Mouse (Mus musculus) liver, postnatal 0 days (tissue): ENCODE results near the gene Cdk17. TPM values are rescaled to one million over a fixed set of nuclear protein-coding genes. Genes with fewer than 3 reads are reported as not detected.

Experiments
- ATAC-seq: fragments of 200-750 bp; cut with Nextera tagmentation; 2 replicates; pipeline ENCODE4 v1.8.0; 2017; ENCODE audit warnings: mild to moderate bottlenecking, moderate library complexity
- DNase-seq: peaks from one replicate; pipeline ENCODE4 v3.0.0-alpha.2; 2016
- H3K27ac ChIP-seq: fragments of 300-500 bp; sonication (generic); 2 replicates; pipeline ENCODE4 v1.5.1; 2014; ENCODE audit warnings: antibody characterized with exemption, moderate library complexity, mild to moderate bottlenecking, low read depth
- H3K27me3 ChIP-seq: fragments of 300-500 bp; sonication (generic); 2 replicates; pipeline ENCODE4 v1.6.1; 2014; ENCODE audit warnings: low read length, control low read depth, mixed read lengths; ENCODE audit not compliant: insufficient read depth
- H3K36me3 ChIP-seq: fragments of 300-500 bp; sonication (generic); replicated peaks from 2 replicates; pipeline ENCODE4 v1.6.1; 2014; ENCODE audit warnings: mild to moderate bottlenecking, control low read depth, low read length, moderate library complexity, mixed read lengths; ENCODE audit not compliant: insufficient read depth
- H3K4me1 ChIP-seq: fragments of 300-500 bp; sonication (generic); 2 replicates; pipeline ENCODE4 v1.6.1; 2014; ENCODE audit warnings: antibody characterized with exemption, mild to moderate bottlenecking, control low read depth; ENCODE audit not compliant: insufficient read depth
- H3K4me2 ChIP-seq: fragments of 300-500 bp; sonication (generic); 2 replicates; pipeline ENCODE4 v1.6.1; 2014; ENCODE audit warnings: low read depth, mild to moderate bottlenecking, low read length, moderate library complexity, mixed read lengths
- H3K4me3 ChIP-seq: fragments of 300-500 bp; sonication (generic); 2 replicates; pipeline ENCODE4 v1.5.1; 2014; ENCODE audit warnings: low read depth, low read length
- H3K9ac ChIP-seq: fragments of 300-500 bp; sonication (generic); replicated peaks from 2 replicates; pipeline ENCODE4 v1.6.1; 2014; ENCODE audit warnings: mild to moderate bottlenecking, moderate library complexity
- H3K9me3 ChIP-seq: fragments of 300-500 bp; sonication (generic); 2 replicates; pipeline ENCODE4 v1.6.1; 2016; ENCODE audit warnings: mild to moderate bottlenecking, control low read depth, low read length, mixed read lengths
- CTCF ChIP-seq: sonication (generic); IDR thresholded peaks from 2 replicates; pipeline ENCODE4 v1.5.1; 2016; ENCODE audit warnings: antibody characterized with exemption, low read depth
- EP300 ChIP-seq: IDR thresholded peaks from 2 replicates; pipeline ENCODE4 v1.6.1; 2016; ENCODE audit warnings: antibody characterized with exemption, low read depth, mild to moderate bottlenecking
- WGBS: fragments of 180-500 bp; shearing (Covaris S2); extraction: QIAGEN DNeasy Blood & Tissue Kit; methylation state at CpG from one replicate; pipeline ENCODE4 v1.1.7; 2014; ENCODE audit not compliant: insufficient replicate concordance; 5-methylcytosine and 5-hydroxymethylcytosine counted together
- polyA plus RNA-seq: library from polyadenylated mRNA; unstranded; fragments of >200 nt; fragmentation: Nextera tagmentation; extraction: Ambion mirVana; gene quantifications from 2 replicates; pipeline ENCODE4 v1.2.1, GENCODE M21; 2015

Cdk17 gene
- polyA plus RNA-seq, 1 experiment from 2014 or later = 7.4 TPM

DNA sequence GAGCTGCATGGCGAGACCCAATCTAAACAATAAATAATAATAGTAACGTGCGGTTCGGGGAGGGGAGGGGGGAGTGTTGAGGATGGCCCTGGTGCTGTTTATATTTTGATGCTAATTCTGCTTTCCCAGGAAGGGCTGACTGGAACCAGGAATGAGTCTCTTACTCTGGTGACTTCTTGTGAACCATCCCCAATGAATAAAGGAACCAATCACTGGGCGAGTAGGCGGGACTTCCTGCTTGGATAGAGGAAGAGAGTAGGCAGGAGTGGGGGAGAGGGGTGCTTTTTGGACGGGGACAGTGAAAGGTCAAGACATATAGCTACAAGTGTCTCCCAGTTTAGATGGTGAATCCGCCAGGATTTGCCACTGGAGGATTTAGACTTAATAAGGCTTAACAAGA is 117.7 kb downstream of the Cdk17 start:
- H3K27ac ChIP-seq = no peak overlapping the region
- ATAC-seq (no peak), DNase-seq (no peak)
- H3K27me3 ChIP-seq = no peaks in the 10 kb centered on the region
- no peak overlapping the region for H3K9ac ChIP-seq
- H3K9me3 ChIP-seq = no peaks in the 10 kb centered on the region
- H3K4me2 ChIP-seq = no peak overlapping the region
- no peaks in the 10 kb centered on the region for H3K36me3 ChIP-seq
- no peak overlapping the region for H3K4me3 ChIP-seq
- H3K4me1 ChIP-seq = 0 out of 2 replicates have a peak, but pooled peaks cover 5% of the 10 kb centered on the region
- 79% methylated on average over 8 of the region's 8 CpGs for WGBS
- TF ChIP-seq CTCF (no peak), EP300 (no peak)

GRCm38 (mm10) chr10:93279062-93279461 is 118.4 kb downstream of the Cdk17 start:
- no peak overlapping the region for H3K9ac ChIP-seq
- no peak for DNase-seq
- no peak overlapping the region for H3K4me3 ChIP-seq
- 83% methylated on average over 9 of the region's 9 CpGs for WGBS
- no peaks in the 10 kb centered on the region for H3K9me3 ChIP-seq
- H3K27ac ChIP-seq = no peak overlapping the region
- 0 out of 2 replicates have a peak, but pooled peaks cover 5% of the 10 kb centered on the region for H3K4me1 ChIP-seq
- no peak for ATAC-seq
- TF ChIP-seq EP300 = no peak
- no peak for TF ChIP-seq CTCF
- H3K36me3 ChIP-seq = no peaks in the 10 kb centered on the region
- H3K4me2 ChIP-seq = no peak overlapping the region
- no peaks in the 10 kb centered on the region for H3K27me3 ChIP-seq

DNA sequence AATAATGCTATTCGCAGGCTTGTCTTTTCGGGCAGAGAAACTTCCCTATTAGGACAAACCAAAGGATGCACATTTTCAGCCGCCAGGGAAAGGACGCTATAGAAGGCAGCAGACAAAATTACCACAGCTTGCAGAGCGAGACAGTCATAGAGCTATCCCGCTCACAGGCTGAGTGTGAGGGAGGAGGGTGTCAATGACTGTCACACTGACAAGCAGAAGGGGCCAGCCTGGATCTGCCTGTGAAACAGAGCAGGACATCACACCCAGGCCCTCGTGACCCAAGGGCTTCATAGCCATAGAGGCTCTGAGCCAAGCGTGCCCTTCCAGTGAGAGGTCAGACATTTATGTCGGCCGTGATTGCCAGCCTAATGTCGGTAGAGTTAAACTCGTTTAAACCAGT is 119.9 kb downstream of the Cdk17 start:
- H3K9ac ChIP-seq = no peak overlapping the region
- H3K36me3 ChIP-seq = no peaks in the 10 kb centered on the region
- ATAC-seq (no peak), DNase-seq (no peak)
- no peak overlapping the region for H3K4me2 ChIP-seq
- WGBS = 80% methylated on average over 12 of the region's 12 CpGs
- H3K4me3 ChIP-seq = no peak overlapping the region
- no peak for TF ChIP-seq EP300
- no peak for TF ChIP-seq CTCF
- H3K4me1 ChIP-seq = no peaks in the 10 kb centered on the region
- no peak overlapping the region for H3K27ac ChIP-seq
- H3K27me3 ChIP-seq = no peaks in the 10 kb centered on the region
- H3K9me3 ChIP-seq = no peaks in the 10 kb centered on the region

GRCm38 (mm10) chr10:93281092-93281491 is 120.4 kb downstream of the Cdk17 start:
- H3K36me3 ChIP-seq = no peaks in the 10 kb centered on the region
- H3K4me2 ChIP-seq = no peak overlapping the region
- ATAC-seq (no peak), DNase-seq (no peak)
- no peaks in the 10 kb centered on the region for H3K27me3 ChIP-seq
- no peaks in the 10 kb centered on the region for H3K9me3 ChIP-seq
- H3K4me1 ChIP-seq = no peaks in the 10 kb centered on the region
- TF ChIP-seq CTCF (no peak), EP300 (no peak)
- 69% methylated on average over 7 of the region's 7 CpGs for WGBS
- H3K4me3 ChIP-seq = no peak overlapping the region
- no peak overlapping the region for H3K9ac ChIP-seq
- no peak overlapping the region for H3K27ac ChIP-seq

GRCm38 (mm10) chr10:93282526-93282964 is 121.9 kb downstream of the Cdk17 start:
- ATAC-seq (no peak), DNase-seq (no peak)
- no peak for TF ChIP-seq CTCF
- TF ChIP-seq EP300 = no peak
- Histone ChIP-seq H3K4me3 (no peak overlapping the region), H3K9ac (no peak overlapping the region), H3K27me3 (no peaks in the 10 kb centered on the region), H3K4me1 (no peaks in the 10 kb centered on the region), H3K36me3 (no peaks in the 10 kb centered on the region), H3K9me3 (no peaks in the 10 kb centered on the region), H3K4me2 (no peak overlapping the region), H3K27ac (no peak overlapping the region)
- WGBS = 77% methylated on average over 12 of the region's 12 CpGs

- 68% methylated on average over 4 of the region's 4 CpGs for whole genome bisulfite sequencing
- no peaks in the 10 kb centered on the region for H3K4me1 ChIP-seq
- H3K27me3 ChIP-seq = no peaks in the 10 kb centered on the region
- TF ChIP-seq CTCF (peak; percentile 62), EP300 (no peak)
- DNase-seq = no peak
- H3K4me2 ChIP-seq = no peak overlapping the region
- H3K36me3 ChIP-seq = no peaks in the 10 kb centered on the region
- H3K9me3 ChIP-seq = no peaks in the 10 kb centered on the region
- no peak overlapping the region for H3K27ac ChIP-seq
- H3K4me3 ChIP-seq = no peak overlapping the region
- ATAC-seq = no peak
- H3K9ac ChIP-seq = no peak overlapping the region
These were observed 122.6 kb downstream of the Cdk17 start for GRCm38 (mm10) chr10:93283258-93283657.

DNA sequence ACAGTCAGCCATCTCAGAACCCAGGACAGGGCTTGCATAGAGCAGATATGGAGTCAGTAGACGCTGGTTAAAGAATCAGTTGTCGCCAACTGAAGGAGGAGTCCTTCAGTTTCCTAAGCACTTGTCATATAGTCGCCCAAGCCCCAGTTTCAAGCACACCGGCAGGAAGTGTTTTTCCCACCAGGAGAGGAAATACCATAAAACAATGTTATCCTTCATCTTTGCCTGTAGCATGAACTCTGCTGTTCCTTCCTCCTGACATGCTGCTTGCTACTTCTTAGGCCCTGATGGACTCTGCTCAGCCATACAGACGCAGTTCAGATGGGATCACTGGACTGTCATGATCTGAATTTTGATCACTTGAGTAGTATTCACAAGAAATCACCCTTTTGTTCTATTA is 124.8 kb downstream of the Cdk17 start:
- no peaks in the 10 kb centered on the region for H3K4me1 ChIP-seq
- H3K4me3 ChIP-seq = no peak overlapping the region
- no peaks in the 10 kb centered on the region for H3K36me3 ChIP-seq
- ATAC-seq (peak; percentile 27; the same call in 1 of the 2 replicates), DNase-seq (no peak)
- 59% methylated on average over 5 of the region's 5 CpGs for WGBS
- TF ChIP-seq EP300 (no peak), CTCF (no peak)
- no peak overlapping the region for H3K27ac ChIP-seq
- H3K27me3 ChIP-seq = no peaks in the 10 kb centered on the region
- H3K9ac ChIP-seq = no peak overlapping the region
- H3K9me3 ChIP-seq = no peaks in the 10 kb centered on the region
- H3K4me2 ChIP-seq = no peak overlapping the region
